Mouse (Mus musculus) cerebellum, adult 2 months (tissue): Measurements from ENCODE around the gene Csnk2b. TPM values are rescaled to one million over a fixed set of nuclear protein-coding genes. Genes with fewer than 3 reads are reported as not detected.
A peak's percentile ranks its signal among the peaks of the same experiment; 100 is the strongest.

ENCODE experiments used
- DNase-seq, 2 experiments: peaks; one replicate each; pipeline ENCODE4 v3.0.0; 2021
- H3K27ac ChIP-seq: fragments of 200-500 bp; 2 replicates; pipeline ENCODE4 v1.5.1; 2012; ENCODE audit warnings: low read length, control low read depth, inconsistent platforms; ENCODE audit not compliant: insufficient read depth
- H3K27me3 ChIP-seq: fragments of 200-500 bp; 2 replicates; pipeline ENCODE4 v1.6.1; 2012; ENCODE audit warnings: inconsistent platforms, mild to moderate bottlenecking, low read length, moderate library complexity; ENCODE audit not compliant: control insufficient read depth, insufficient read depth
- H3K4me1 ChIP-seq: fragments of 200-500 bp; 2 replicates; pipeline ENCODE4 v1.6.1; 2011; ENCODE audit warnings: low read length; ENCODE audit not compliant: control insufficient read depth, insufficient read depth
- H3K4me3 ChIP-seq: fragments of 200-500 bp; replicated peaks from 2 replicates; pipeline ENCODE3; 2011; ENCODE audit warnings: mild to moderate bottlenecking, low read depth, low read length, control low read depth; ENCODE audit not compliant: insufficient read depth
- CTCF ChIP-seq: fragments of 200-500 bp; IDR thresholded peaks from 2 replicates; pipeline ENCODE4 v1.5.1; 2011; ENCODE audit warnings: low read depth, mild to moderate bottlenecking, control low read depth, low read length, moderate library complexity, borderline replicate concordance; ENCODE audit not compliant: insufficient read depth
- POLR2A ChIP-seq: fragments of 200-500 bp; IDR thresholded peaks from 2 replicates; pipeline ENCODE4 v1.6.1; 2011; ENCODE audit warnings: low read length, control low read depth, borderline replicate concordance; ENCODE audit not compliant: insufficient read depth
- WGBS: fragments of 180-500 bp; shearing (Covaris S2); methylation state at CpG from one replicate; pipeline ENCODE4 v1.1.7; 2018; 5-methylcytosine and 5-hydroxymethylcytosine counted together
- polyA plus RNA-seq: library from polyadenylated mRNA; depleted of rRNA; stranded (reverse); fragments of >200 nt; gene quantifications from 2 replicates; pipeline ENCODE4 v1.2.3, GENCODE M21; 2012

Gene Csnk2b
- polyA plus RNA-seq, 1 experiment = 231 TPM

DNA sequence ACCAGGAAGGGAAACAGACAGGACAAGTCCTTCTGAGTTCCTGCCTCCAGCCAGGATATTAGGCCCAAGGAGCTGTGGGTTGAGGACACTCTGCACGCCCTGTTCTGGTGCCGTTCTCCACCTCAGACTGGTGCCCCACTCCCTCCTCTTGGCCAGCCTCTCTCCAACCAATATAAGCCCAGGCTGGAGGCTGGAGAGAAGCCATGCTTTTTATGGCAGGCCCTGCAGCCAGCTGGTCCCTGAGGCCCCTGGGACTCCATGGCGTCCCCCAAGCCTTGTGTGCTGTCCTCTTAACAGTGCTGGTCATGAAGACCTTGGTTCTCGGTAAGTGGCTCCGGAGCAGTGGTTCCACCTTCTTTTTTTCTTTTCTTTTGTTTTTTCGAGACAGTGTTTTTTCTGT, 13.8 kb downstream of the Csnk2b start, which contains the start of gene Ly6g5c:
TSS of gene Ly6g5c (plus strand) at position 183 of the 400 bp plus-strand sequence.
- Histone ChIP-seq H3K4me1 (peaks cover 28% of the 10 kb centered on the region), H3K27ac (no peak within 1 kb of the TSS), H3K27me3 (no peaks in the 10 kb centered on the region), H3K4me3 (no peak within 1 kb of the TSS)
- 15% methylated on average over 6 of the region's 6 CpGs for WGBS
- DNase-seq = peak; percentile 60 to 72
- TF ChIP-seq POLR2A = no peak
- TF ChIP-seq CTCF = no peak

- no peak for TF ChIP-seq CTCF
- TF ChIP-seq POLR2A = no peak
- DNase-seq = no peak
- no peak overlapping the region for H3K4me3 ChIP-seq
- WGBS = 65% methylated on average over 3 of the region's 3 CpGs
- H3K27me3 ChIP-seq = no peaks in the 10 kb centered on the region
- H3K27ac ChIP-seq = peak overlapping the region; percentile 62; the same call in 1 of the 2 replicates
- H3K4me1 ChIP-seq = peaks cover 41% of the 10 kb centered on the region
Measured at GRCm38 (mm10) chr17:35106522-35106921, 15.3 kb downstream of the Csnk2b start.

GRCm38 (mm10) chr17:35105740-35106389, 16.0 kb downstream of the Csnk2b start:
- no peak overlapping the region for H3K4me3 ChIP-seq
- TF ChIP-seq CTCF (peak; percentile 77), POLR2A (no peak)
- peaks cover 46% of the 10 kb centered on the region for H3K4me1 ChIP-seq
- peak; percentile 76 to 77 for DNase-seq
- H3K27ac ChIP-seq = peak overlapping the region; percentile 62
- 6% methylated on average over 13 of the region's 13 CpGs for WGBS
- no peaks in the 10 kb centered on the region for H3K27me3 ChIP-seq

DNA sequence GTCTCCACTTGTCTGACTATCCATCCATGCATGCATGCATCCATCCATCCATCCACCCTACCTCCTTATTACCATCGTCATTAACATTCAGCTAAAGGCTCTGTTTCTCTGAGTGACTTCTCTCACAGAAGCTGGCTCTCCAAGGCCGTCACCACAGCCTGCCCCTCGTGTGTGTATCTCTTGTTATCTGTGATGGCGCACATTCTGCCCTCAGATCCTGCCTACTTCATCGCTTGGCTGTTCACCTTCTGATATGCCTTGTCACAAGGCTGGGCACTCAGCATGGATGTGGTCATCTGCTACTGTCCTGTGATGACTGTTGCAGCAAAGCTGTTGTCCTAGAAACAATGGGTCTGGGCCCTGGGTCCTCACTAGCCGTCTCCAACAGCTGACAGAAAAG, 17.1 kb downstream of the Csnk2b start:
- H3K27me3 ChIP-seq = no peaks in the 10 kb centered on the region
- peak overlapping the region; percentile 23; the same call in 1 of the 2 replicates for H3K27ac ChIP-seq
- TF ChIP-seq POLR2A = no peak
- TF ChIP-seq CTCF = no peak
- WGBS = 61% methylated on average over 6 of the region's 6 CpGs
- H3K4me3 ChIP-seq = no peak overlapping the region
- DNase-seq = no peak
- peaks cover 57% of the 10 kb centered on the region for H3K4me1 ChIP-seq

DNA sequence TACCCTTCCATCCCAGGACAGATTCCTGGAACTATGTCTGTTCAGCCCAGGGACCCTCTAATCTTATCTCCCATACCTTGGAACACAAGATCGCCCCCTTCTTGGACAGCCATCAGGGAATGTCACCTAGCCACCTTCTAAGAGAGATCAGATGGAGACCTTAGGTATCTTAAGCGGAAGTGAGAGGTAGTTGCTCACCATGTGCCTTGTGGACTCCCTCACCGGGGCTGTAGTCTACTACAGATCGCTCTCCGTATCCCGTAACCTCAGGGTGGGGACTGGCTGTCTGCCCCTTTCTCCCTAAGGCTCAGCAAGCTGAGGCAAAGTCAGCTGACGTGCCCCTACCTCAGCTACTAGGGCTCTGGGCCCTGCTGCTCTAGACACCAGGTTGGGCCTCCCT, 17.8 kb downstream of the Csnk2b start:
- TF ChIP-seq CTCF (no peak), POLR2A (no peak)
- H3K4me1 ChIP-seq = peaks cover 63% of the 10 kb centered on the region
- WGBS = 84% methylated on average over 7 of the region's 7 CpGs
- no peak for DNase-seq
- H3K4me3 ChIP-seq = no peak overlapping the region
- no peak overlapping the region for H3K27ac ChIP-seq
- no peaks in the 10 kb centered on the region for H3K27me3 ChIP-seq

GRCm38 (mm10) chr17:35103221-35103690, 18.6 kb downstream of the Csnk2b start:
- TF ChIP-seq CTCF = no peak
- TF ChIP-seq POLR2A = no peak
- no peak overlapping the region for H3K27ac ChIP-seq
- peaks cover 68% of the 10 kb centered on the region for H3K4me1 ChIP-seq
- DNase-seq = no peak
- no peak overlapping the region for H3K4me3 ChIP-seq
- 35% methylated on average over 6 of the region's 6 CpGs for WGBS
- no peaks in the 10 kb centered on the region for H3K27me3 ChIP-seq

DNA sequence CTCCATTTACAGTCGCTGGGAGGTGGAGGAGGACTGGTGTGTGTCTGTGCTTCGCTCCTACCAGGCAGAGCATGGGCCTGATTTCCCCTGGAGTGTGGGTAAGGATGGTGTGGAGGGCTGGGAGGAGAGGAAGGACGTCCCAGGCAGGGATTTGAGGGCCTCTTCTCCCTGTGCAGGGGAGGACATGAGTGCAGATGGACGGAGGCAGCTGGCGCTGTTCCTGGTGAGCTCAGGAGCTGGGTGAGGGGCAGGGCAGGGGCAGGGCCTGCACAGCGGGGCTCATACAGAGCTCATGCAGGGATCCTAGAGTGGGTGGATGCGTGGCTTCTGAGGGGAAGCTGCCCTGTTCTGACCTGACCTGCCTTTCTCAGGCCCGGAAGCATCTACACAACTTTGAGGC, 19.6 kb downstream of the Csnk2b start:
- 18% methylated on average over 8 of the region's 8 CpGs for WGBS
- H3K4me1 ChIP-seq = peaks cover 71% of the 10 kb centered on the region
- H3K27me3 ChIP-seq = no peaks in the 10 kb centered on the region
- TF ChIP-seq CTCF (no peak), POLR2A (no peak)
- H3K27ac ChIP-seq = peak overlapping the region; percentile 29
- no peak overlapping the region for H3K4me3 ChIP-seq
- peak in 1 of 2 experiments; percentile 55 for DNase-seq

GRCm38 (mm10) chr17:35101161-35101560, 20.7 kb downstream of the Csnk2b start:
- no peaks in the 10 kb centered on the region for H3K27me3 ChIP-seq
- H3K27ac ChIP-seq = peak overlapping the region; percentile 29
- H3K4me1 ChIP-seq = peaks cover 80% of the 10 kb centered on the region
- TF ChIP-seq CTCF (no peak), POLR2A (no peak)
- H3K4me3 ChIP-seq = no peak overlapping the region
- 30% methylated on average over 11 of the region's 11 CpGs for WGBS
- no peak for DNase-seq
